Mouse (Mus musculus) forebrain, postnatal 0 days (tissue): ENCODE results near the gene Mprip. TPM values are rescaled to one million over a fixed set of nuclear protein-coding genes. Genes with fewer than 3 reads are reported as not detected.

ENCODE experiments used
- ATAC-seq: fragments of 200-750 bp; cut with Nextera tagmentation; 2 replicates; pipeline ENCODE4 v1.8.0; 2017; ENCODE audit warnings: mild to moderate bottlenecking, moderate library complexity
- DNase-seq: peaks from one replicate; pipeline ENCODE4 v3.0.0-alpha.2; 2015
- H3K27ac ChIP-seq: fragments of 300-500 bp; sonication (generic); 2 replicates; pipeline ENCODE4 v1.5.1; 2014; ENCODE audit warnings: low read depth, mild to moderate bottlenecking, antibody characterized with exemption, low read length, moderate library complexity, mixed read lengths
- H3K27me3 ChIP-seq: fragments of 300-500 bp; sonication (generic); 2 replicates; pipeline ENCODE4 v1.6.1; 2014; ENCODE audit warnings: mild to moderate bottlenecking, low read length, mixed read lengths; ENCODE audit not compliant: insufficient read depth
- H3K36me3 ChIP-seq: fragments of 300-500 bp; sonication (generic); 2 replicates; pipeline ENCODE4 v1.6.1; 2014; ENCODE audit warnings: mild to moderate bottlenecking, moderate library complexity; ENCODE audit not compliant: insufficient read depth
- H3K4me1 ChIP-seq: fragments of 300-500 bp; sonication (generic); 2 replicates; pipeline ENCODE4 v1.6.1; 2014; ENCODE audit warnings: antibody characterized with exemption; ENCODE audit not compliant: insufficient read depth
- H3K4me2 ChIP-seq: fragments of 300-500 bp; sonication (generic); 2 replicates; pipeline ENCODE4 v1.6.1; 2014; ENCODE audit warnings: low read depth, mild to moderate bottlenecking, moderate library complexity
- H3K4me3 ChIP-seq: fragments of 300-500 bp; sonication (generic); 2 replicates; pipeline ENCODE4 v1.5.1; 2014; ENCODE audit warnings: low read depth, low read length, mixed read lengths
- H3K9ac ChIP-seq: fragments of 300-500 bp; sonication (generic); 2 replicates; pipeline ENCODE4 v1.6.1; 2014; ENCODE audit warnings: mild to moderate bottlenecking
- H3K9me3 ChIP-seq: fragments of 300-500 bp; sonication (generic); 2 replicates; pipeline ENCODE4 v1.6.1; 2016; ENCODE audit warnings: low read length
- CTCF ChIP-seq: sonication (generic); IDR thresholded peaks from 2 replicates; pipeline ENCODE4 v1.5.1; 2016; ENCODE audit warnings: antibody characterized with exemption, control low read depth, low read depth
- WGBS: fragments of 180-500 bp; shearing (Covaris S2); extraction: QIAGEN DNeasy Blood & Tissue Kit; methylation state at CpG from one replicate; pipeline ENCODE4 v1.1.7; 2014; 5-methylcytosine and 5-hydroxymethylcytosine counted together
- polyA plus RNA-seq: library from polyadenylated mRNA; unstranded; fragments of >200 nt; fragmentation: Nextera tagmentation; extraction: Ambion mirVana; gene quantifications from 2 replicates; pipeline ENCODE4 v1.2.1, GENCODE M21; 2015
- total RNA-seq: library from RNA; depleted of rRNA; stranded (reverse); fragments of >200 nt; gene quantifications from 2 replicates; pipeline ENCODE4 v1.2.3, GENCODE M21; 2014

The Mprip gene
- total and polyA plus RNA-seq, 2 experiments from 2014 or later, result 62.0 to 191 TPM

GRCm38 (mm10) chr11:59684956-59685355, 23.9 kb downstream of the Mprip start:
- H3K27ac ChIP-seq, result no peak overlapping the region
- H3K4me3 ChIP-seq, result no peak overlapping the region
- H3K9ac ChIP-seq, result no peak overlapping the region
- no peak for DNase-seq
- no peaks in the 10 kb centered on the region for H3K27me3 ChIP-seq
- no peak for TF ChIP-seq CTCF
- 0 out of 2 replicates have a peak, but pooled peaks cover 3% of the 10 kb centered on the region for H3K4me1 ChIP-seq
- no peak overlapping the region for H3K4me2 ChIP-seq
- 90% methylated on average over 6 of the region's 6 CpGs for WGBS
- H3K36me3 ChIP-seq, result no peaks in the 10 kb centered on the region; the same call in 1 of the 2 replicates
- no peak for ATAC-seq
- no peaks in the 10 kb centered on the region for H3K9me3 ChIP-seq

GRCm38 (mm10) chr11:59694533-59694932, 33.4 kb downstream of the Mprip start:
- Histone ChIP-seq H3K27me3 (no peaks in the 10 kb centered on the region), H3K4me2 (no peak overlapping the region), H3K4me1 (no peaks in the 10 kb centered on the region), H3K36me3 (peaks cover 26% of the 10 kb centered on the region), H3K27ac (no peak overlapping the region), H3K9me3 (no peaks in the 10 kb centered on the region), H3K9ac (no peak overlapping the region), H3K4me3 (no peak overlapping the region)
- peak; percentile 13 for DNase-seq
- no peak for TF ChIP-seq CTCF
- ATAC-seq, result no peak
- 38% methylated on average over 1 of the region's 1 CpGs for WGBS

- Histone ChIP-seq H3K4me3 (no peak overlapping the region), H3K27me3 (no peaks in the 10 kb centered on the region), H3K9ac (no peak overlapping the region), H3K4me2 (no peak overlapping the region), H3K4me1 (no peaks in the 10 kb centered on the region), H3K36me3 (peaks cover 26% of the 10 kb centered on the region), H3K27ac (no peak overlapping the region), H3K9me3 (no peaks in the 10 kb centered on the region)
- DNase-seq (no peak), ATAC-seq (no peak)
- TF ChIP-seq CTCF, result no peak
These were observed 34.4 kb downstream of the Mprip start for GRCm38 (mm10) chr11:59695550-59695949.

GRCm38 (mm10) chr11:59697572-59697971, 36.5 kb downstream of the Mprip start:
- Histone ChIP-seq H3K9ac (no peak overlapping the region), H3K4me1 (no peaks in the 10 kb centered on the region), H3K4me3 (no peak overlapping the region), H3K27me3 (no peaks in the 10 kb centered on the region), H3K9me3 (no peaks in the 10 kb centered on the region), H3K36me3 (peaks cover 26% of the 10 kb centered on the region), H3K27ac (no peak overlapping the region), H3K4me2 (no peak overlapping the region)
- TF ChIP-seq CTCF, result no peak
- ATAC-seq (no peak), DNase-seq (no peak)
- 97% methylated on average over 1 of the region's 1 CpGs for WGBS

- DNase-seq, result peak; percentile 16
- H3K4me2 ChIP-seq, result no peak overlapping the region
- no peak overlapping the region for H3K4me3 ChIP-seq
- H3K9me3 ChIP-seq, result no peaks in the 10 kb centered on the region
- peak; percentile 62 for ATAC-seq
- H3K4me1 ChIP-seq, result no peaks in the 10 kb centered on the region
- no peaks in the 10 kb centered on the region for H3K27me3 ChIP-seq
- no peak overlapping the region for H3K9ac ChIP-seq
- 60% methylated on average over 1 of the region's 1 CpGs for WGBS
- H3K36me3 ChIP-seq, result peaks cover 26% of the 10 kb centered on the region
- TF ChIP-seq CTCF, result no peak
- 0 out of 2 replicates have a peak overlapping the region, but pooled peaks have one; percentile 2 for H3K27ac ChIP-seq
These were observed 39.7 kb downstream of the Mprip start for GRCm38 (mm10) chr11:59700787-59701186.

- no peaks in the 10 kb centered on the region; the same call in 1 of the 2 replicates for H3K36me3 ChIP-seq
- no peaks in the 10 kb centered on the region for H3K27me3 ChIP-seq
- ATAC-seq, result no peak
- no peaks in the 10 kb centered on the region for H3K9me3 ChIP-seq
- no peak overlapping the region for H3K4me3 ChIP-seq
- DNase-seq, result no peak
- H3K27ac ChIP-seq, result no peak overlapping the region
- H3K9ac ChIP-seq, result no peak overlapping the region
- no peak overlapping the region for H3K4me2 ChIP-seq
- TF ChIP-seq CTCF, result no peak
- H3K4me1 ChIP-seq, result peaks cover 16% of the 10 kb centered on the region
- 73% methylated on average over 2 of the region's 2 CpGs for WGBS
These were observed 44.0 kb downstream of the Mprip start for GRCm38 (mm10) chr11:59705113-59705512.

GRCm38 (mm10) chr11:59707481-59707880, 46.4 kb downstream of the Mprip start:
- peak; percentile 5; the same call in 1 of the 2 replicates for ATAC-seq
- H3K27ac ChIP-seq, result peak overlapping the region; percentile 87
- no peak for TF ChIP-seq CTCF
- no peak for DNase-seq
- 7% methylated on average over 2 of the region's 2 CpGs for WGBS
- no peak overlapping the region for H3K4me3 ChIP-seq
- H3K9ac ChIP-seq, result no peak overlapping the region
- H3K27me3 ChIP-seq, result no peaks in the 10 kb centered on the region
- peaks cover 16% of the 10 kb centered on the region for H3K4me1 ChIP-seq
- no peaks in the 10 kb centered on the region for H3K9me3 ChIP-seq
- H3K4me2 ChIP-seq, result peak overlapping the region; percentile 35; the same call in 1 of the 2 replicates
- no peaks in the 10 kb centered on the region; the same call in 1 of the 2 replicates for H3K36me3 ChIP-seq
